Mouse (Mus musculus) embryonic facial prominence, embryonic 12.5 days (tissue): Measurements from ENCODE around the gene Patz1. TPM values are rescaled to one million over a fixed set of nuclear protein-coding genes. Genes with fewer than 3 reads are reported as not detected.

ENCODE experiments used
- ATAC-seq: fragments of 200-750 bp; cut with Nextera tagmentation; 2 replicates; pipeline ENCODE4 v1.8.0; 2017; ENCODE audit not compliant: insufficient number of reproducible peaks, insufficient read depth, low FRiP score, low TSS enrichment
- H3K27ac ChIP-seq: fragments of 300-500 bp; sonication (generic); 2 replicates; pipeline ENCODE4 v1.5.1; 2016; ENCODE audit warnings: mild to moderate bottlenecking
- H3K27me3 ChIP-seq: fragments of 300-500 bp; sonication (generic); 2 replicates; pipeline ENCODE4 v1.6.1; 2016; ENCODE audit warnings: mild to moderate bottlenecking, moderate library complexity
- H3K36me3 ChIP-seq: fragments of 300-500 bp; sonication (generic); 2 replicates; pipeline ENCODE4 v1.6.1; 2016; ENCODE audit warnings: mild to moderate bottlenecking
- H3K4me1 ChIP-seq: fragments of 300-500 bp; sonication (generic); 2 replicates; pipeline ENCODE4 v1.6.1; 2016
- H3K4me2 ChIP-seq: fragments of 300-500 bp; sonication (generic); replicated peaks from 2 replicates; pipeline ENCODE4 v1.6.1; 2016; ENCODE audit warnings: mild to moderate bottlenecking, moderate library complexity
- H3K4me3 ChIP-seq: fragments of 300-500 bp; sonication (generic); 2 replicates; pipeline ENCODE4 v1.5.1; 2016; ENCODE audit warnings: mild to moderate bottlenecking
- H3K9ac ChIP-seq: fragments of 300-500 bp; sonication (generic); 2 replicates; pipeline ENCODE4 v1.6.1; 2016; ENCODE audit warnings: mild to moderate bottlenecking, moderate library complexity
- H3K9me3 ChIP-seq: fragments of 300-500 bp; sonication (generic); 2 replicates; pipeline ENCODE4 v1.6.1; 2016; ENCODE audit warnings: mild to moderate bottlenecking, moderate library complexity
- WGBS: fragments of 180-500 bp; shearing (Covaris S2); methylation state at CpG from one replicate; pipeline ENCODE4 v1.1.7; 2016; 5-methylcytosine and 5-hydroxymethylcytosine counted together
- polyA plus RNA-seq: library from polyadenylated mRNA; unstranded; fragments of >200 nt; fragmentation: Nextera tagmentation; extraction: Ambion mirVana; gene quantifications from 2 replicates; pipeline ENCODE4 v1.2.1, GENCODE M21; 2016

Patz1 gene
- polyA plus RNA-seq, 1 experiment from 2014 or later, result 84.3 TPM

DNA sequence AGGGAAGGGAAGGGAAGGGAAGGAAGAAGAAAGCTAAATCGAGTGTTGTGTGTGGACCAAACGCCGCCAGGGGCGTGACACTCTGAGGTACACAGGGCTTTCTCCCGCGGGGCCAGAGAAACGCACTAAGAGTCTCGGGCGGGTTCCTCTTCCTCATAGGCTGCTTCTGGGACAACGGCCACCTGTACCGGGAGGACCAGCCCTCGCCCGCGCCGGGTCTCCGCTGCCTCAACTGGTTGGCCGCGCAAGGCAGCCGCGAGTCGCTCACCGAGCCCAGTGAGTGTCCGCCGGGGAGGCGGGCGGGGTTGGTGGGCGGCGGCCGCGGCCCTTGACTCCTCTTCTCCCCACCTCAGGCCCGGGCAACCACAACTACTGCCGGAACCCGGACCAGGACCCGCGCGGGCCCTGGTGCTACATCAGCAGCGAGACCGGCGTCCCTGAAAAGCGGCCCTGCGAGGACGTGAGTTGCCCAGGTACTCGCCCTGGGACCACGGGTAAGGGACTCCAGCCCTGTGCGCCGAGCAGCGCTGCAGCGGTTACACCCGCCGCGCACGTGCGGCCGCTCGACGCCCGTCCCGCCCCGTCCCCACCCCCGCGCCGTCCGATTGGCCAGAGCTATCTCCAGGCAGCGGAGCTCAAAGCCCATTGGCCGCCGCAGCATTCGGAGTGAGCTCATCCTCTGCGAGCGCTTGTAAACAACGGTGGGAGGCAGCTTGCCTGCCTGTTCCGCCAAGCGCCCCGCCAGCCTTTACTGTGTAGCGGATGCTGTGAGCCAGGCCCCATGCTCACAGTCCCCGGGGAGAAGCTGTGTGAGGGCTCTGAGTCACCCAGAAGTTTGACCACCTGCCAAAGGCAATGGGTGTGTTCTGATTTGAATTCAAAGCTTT lies 43.3 kb downstream of the Patz1 start:
- Histone ChIP-seq H3K4me1 (peaks cover 25% of the 10 kb centered on the region), H3K9me3 (no peaks in the 10 kb centered on the region), H3K4me3 (peak overlapping the region; percentile 43), H3K27ac (peak overlapping the region; percentile 46; the same call in 1 of the 2 replicates), H3K27me3 (no peaks in the 10 kb centered on the region), H3K4me2 (peak overlapping the region; percentile 92), H3K36me3 (no peaks in the 10 kb centered on the region), H3K9ac (peak overlapping the region; percentile 46)
- WGBS, result 1% methylated on average over 75 of the region's 75 CpGs
- peak; percentile 94 for ATAC-seq

DNA sequence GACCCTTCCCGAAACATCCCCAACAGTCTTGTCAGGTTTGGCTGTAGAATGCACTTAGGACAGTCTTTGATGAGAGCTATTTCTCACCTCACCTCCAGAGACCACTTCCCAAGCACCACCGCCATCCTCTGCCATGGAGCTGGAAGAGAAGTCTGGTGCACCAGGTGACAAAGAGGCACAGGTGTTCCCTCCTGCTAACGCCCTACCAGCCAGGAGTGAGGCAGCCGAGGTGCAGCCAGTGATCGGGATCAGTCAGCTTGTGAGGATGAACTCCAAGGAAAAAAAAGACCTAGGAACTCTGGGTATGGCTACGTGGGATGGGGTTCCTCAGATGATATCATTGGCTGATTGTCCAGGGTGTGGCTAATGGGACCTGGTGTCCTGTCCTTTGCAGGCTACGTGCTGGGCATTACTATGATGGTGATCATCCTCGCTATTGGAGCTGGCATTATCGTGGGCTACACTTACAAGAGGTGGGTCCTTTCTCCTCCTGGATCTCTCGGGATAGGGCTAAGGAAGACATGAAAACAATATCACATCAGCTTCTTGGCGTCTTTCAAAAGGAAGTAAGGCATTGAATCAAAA lies 44.5 kb downstream of the Patz1 start:
- Histone ChIP-seq H3K9ac (no peak overlapping the region), H3K4me1 (peaks cover 36% of the 10 kb centered on the region), H3K4me3 (no peak overlapping the region), H3K36me3 (no peaks in the 10 kb centered on the region), H3K9me3 (no peaks in the 10 kb centered on the region), H3K4me2 (no peak overlapping the region), H3K27me3 (no peaks in the 10 kb centered on the region), H3K27ac (no peak overlapping the region)
- ATAC-seq, result no peak
- WGBS, result 85% methylated on average over 11 of the region's 11 CpGs

DNA sequence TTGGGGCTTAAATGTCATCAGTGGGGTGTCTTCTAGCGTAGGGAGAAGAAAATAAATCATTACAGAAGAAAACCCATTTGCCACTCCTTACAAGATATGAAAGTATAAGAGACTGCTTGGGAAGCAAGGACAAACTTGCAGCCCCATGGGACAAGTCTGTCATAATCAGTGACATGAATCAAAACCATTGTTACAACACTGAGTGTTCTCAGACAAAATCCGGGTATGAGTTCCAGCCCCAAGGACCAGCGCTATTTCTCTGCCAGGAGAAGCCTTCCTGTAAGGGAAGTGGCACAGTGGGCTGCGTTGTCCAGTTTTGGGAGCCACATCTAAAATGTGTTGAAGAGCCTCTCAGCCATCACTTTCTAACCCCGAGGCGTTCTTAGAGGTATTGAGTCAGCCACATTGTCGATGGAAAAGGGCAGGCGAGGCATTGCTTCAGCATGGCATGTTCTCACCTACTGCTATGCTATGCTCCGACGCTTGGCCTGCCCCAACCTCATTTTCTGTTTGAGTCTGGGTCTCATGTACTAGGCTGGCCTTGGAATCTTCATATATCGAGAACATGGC lies 45.6 kb downstream of the Patz1 start:
- no peak overlapping the region for H3K4me3 ChIP-seq
- no peak overlapping the region for H3K27ac ChIP-seq
- WGBS, result 84% methylated on average over 11 of the region's 11 CpGs
- ATAC-seq, result no peak
- no peaks in the 10 kb centered on the region for H3K27me3 ChIP-seq
- no peaks in the 10 kb centered on the region for H3K36me3 ChIP-seq
- no peak overlapping the region for H3K4me2 ChIP-seq
- H3K9ac ChIP-seq, result no peak overlapping the region
- peaks cover 36% of the 10 kb centered on the region for H3K4me1 ChIP-seq
- H3K9me3 ChIP-seq, result no peaks in the 10 kb centered on the region

DNA sequence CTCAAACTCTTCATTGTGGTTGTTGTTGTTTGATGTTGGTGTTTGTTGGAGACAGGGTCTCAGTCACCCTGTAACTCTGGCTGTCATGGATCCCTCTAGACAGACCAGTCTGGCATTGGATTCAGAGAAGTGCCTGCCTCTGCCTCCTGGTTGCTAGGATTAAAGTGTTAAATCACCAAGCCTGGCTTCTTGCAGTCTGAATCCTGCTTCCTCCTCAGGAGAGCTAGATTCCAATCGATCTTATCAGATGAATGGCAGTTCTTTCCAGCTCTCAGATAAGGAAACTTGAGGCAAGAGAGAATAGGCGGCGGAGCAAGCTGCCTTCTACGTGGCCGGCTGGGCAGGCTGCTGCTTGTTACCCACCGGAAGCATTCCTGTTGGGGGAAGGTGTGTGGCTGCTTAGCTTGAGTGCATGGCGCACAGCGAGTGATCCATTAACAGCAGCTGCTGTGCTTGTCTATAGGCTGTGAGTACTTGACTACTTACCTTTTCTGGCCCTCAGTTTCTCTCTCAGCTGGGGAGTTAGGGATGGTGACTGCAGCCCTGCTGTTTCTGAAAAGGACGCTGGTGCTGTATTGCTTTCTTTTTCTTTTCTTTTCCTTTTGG lies 46.1 kb downstream of the Patz1 start:
- H3K27ac ChIP-seq, result peak overlapping the region; percentile 46; the same call in 1 of the 2 replicates
- H3K4me1 ChIP-seq, result peaks cover 36% of the 10 kb centered on the region

DNA sequence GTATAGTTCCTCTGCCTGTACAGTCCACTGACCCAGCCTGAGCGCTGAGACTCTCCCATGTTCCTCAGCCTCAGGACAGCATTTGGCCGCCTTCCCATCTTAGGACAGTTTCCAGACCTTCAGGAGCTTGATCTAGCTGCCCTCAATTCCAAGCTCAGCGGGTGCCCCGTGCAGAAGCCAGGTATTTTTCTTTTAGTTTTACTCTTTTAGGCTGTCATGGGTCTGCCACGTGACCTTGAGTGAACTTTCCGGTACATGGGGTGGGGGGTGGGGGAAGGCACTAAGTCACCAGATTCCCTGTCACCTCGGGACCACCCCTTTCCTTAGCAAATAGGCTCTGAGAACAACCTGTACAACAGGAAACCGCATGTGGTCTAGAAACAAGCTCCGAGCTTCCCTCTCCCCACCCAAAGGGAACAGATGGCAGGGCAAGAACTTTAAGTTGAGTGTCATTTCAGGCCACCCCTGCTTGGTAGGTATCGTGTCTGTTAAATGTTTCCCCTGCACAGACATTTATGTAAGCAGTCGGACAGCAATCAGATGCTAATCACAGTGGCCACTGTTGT lies 47.1 kb downstream of the Patz1 start:
- 43% methylated on average over 11 of the region's 11 CpGs for WGBS
- H3K27ac ChIP-seq, result no peak overlapping the region
- ATAC-seq, result no peak
- H3K9ac ChIP-seq, result no peak overlapping the region
- no peaks in the 10 kb centered on the region for H3K27me3 ChIP-seq
- H3K4me1 ChIP-seq, result peaks cover 31% of the 10 kb centered on the region
- no peaks in the 10 kb centered on the region for H3K9me3 ChIP-seq
- H3K4me2 ChIP-seq, result no peak overlapping the region
- no peak overlapping the region for H3K4me3 ChIP-seq
- no peaks in the 10 kb centered on the region for H3K36me3 ChIP-seq

More for the DNA sequence above, 46.1 kb downstream of the Patz1 start:
- Histone ChIP-seq H3K9ac (no peak overlapping the region), H3K27me3 (no peaks in the 10 kb centered on the region), H3K4me2 (no peak overlapping the region), H3K36me3 (no peaks in the 10 kb centered on the region), H3K9me3 (no peaks in the 10 kb centered on the region), H3K4me3 (no peak overlapping the region)
- no peak for ATAC-seq
- 32% methylated on average over 9 of the region's 9 CpGs for WGBS

DNA sequence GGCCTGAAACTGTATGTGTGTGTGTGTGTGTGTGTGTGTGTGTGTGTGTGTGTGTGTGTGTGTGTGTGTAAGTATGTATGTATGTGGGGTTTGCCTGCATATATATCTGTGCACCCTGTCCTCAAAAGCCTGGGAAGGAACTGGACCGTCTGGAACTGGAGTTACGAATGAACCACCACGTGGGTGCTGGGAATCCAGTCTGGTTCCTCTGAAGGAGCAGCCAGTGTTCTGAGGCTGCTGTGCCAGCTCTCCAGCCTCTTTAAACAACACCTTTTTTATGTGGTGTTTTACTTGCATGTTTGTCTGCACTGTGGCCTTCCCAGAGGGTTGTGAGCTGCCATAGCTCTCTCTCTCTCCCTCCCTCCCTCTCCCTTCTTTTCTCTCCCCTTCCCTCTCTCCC lies 47.9 kb downstream of the Patz1 start:
- Histone ChIP-seq H3K4me3 (no peak overlapping the region), H3K27ac (no peak overlapping the region), H3K4me2 (no peak overlapping the region), H3K9ac (no peak overlapping the region), H3K36me3 (0 out of 2 replicates have a peak, but pooled peaks cover 2% of the 10 kb centered on the region), H3K27me3 (no peaks in the 10 kb centered on the region), H3K9me3 (no peaks in the 10 kb centered on the region), H3K4me1 (peaks cover 26% of the 10 kb centered on the region; the same call in 1 of the 2 replicates)
- WGBS, result 66% methylated on average over 3 of the region's 3 CpGs
- no peak for ATAC-seq

DNA sequence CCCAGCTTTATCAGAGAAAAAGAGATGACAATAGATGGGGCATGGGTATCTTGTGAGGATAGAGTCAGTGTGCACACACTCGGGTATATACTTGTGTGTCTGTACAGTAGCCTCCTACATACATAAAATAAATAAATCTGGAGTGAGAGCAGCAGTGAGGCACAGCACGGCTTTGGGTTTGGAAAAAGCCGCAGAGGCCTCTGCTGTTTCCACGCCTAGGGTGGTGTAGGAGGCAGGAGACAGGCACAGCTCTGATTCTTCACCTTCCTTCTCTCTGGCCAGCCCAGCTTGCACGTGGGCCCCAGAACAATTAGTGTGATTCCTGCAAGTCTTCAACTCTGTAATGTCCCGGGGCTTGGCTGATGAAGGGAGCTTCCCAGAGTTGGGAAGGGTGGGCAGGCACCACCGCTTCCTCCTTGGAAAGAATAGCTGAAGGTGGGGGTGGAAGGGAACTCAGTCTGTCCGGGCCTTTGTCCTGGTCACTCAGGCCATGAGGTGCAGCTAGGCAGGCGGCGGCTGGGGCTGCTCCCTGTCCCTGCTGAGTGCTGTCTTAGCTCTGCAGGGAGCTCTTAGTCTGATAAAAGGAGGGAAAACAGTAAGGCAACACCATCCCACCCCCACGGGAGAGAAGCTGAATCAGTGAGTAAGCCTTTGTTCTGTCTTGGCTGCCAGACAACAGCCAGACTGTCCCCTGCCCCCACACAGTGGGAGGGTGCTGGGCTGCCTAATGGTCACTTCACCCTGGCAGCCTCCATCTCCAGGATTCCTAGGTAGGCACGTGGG lies 48.7 kb downstream of the Patz1 start:
- Histone ChIP-seq H3K27me3 (no peaks in the 10 kb centered on the region), H3K9ac (0 out of 2 replicates have a peak overlapping the region, but pooled peaks have one; percentile 27), H3K9me3 (no peaks in the 10 kb centered on the region), H3K4me3 (no peak overlapping the region), H3K36me3 (0 out of 2 replicates have a peak, but pooled peaks cover 3% of the 10 kb centered on the region), H3K4me1 (peaks cover 21% of the 10 kb centered on the region; the same call in 1 of the 2 replicates), H3K4me2 (no peak overlapping the region), H3K27ac (peak overlapping the region; percentile 70; the same call in 1 of the 2 replicates)
- peak; percentile 71 for ATAC-seq
- 13% methylated on average over 12 of the region's 12 CpGs for WGBS

DNA sequence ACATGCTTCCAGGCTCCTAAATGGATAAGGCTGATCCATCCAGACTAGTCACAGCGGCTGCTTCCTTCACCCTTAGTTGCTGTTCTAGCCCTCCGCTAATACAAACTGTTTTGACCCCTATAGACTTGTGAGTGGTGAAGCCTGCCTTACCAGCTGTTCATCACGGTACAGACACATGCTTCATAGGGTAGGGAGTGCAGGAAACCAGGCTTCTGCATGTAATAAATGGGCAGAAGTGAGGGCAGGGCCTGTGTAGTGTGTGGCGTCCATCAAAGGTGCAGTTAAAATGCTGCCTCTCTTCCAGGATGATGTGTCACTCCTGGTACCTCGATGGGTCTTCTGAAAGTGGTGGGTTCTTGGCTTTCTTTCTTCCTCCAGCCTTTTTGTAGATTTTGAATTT lies 49.3 kb downstream of the Patz1 start:
- whole genome bisulfite sequencing, result 58% methylated on average over 5 of the region's 5 CpGs
- Histone ChIP-seq H3K27me3 (no peaks in the 10 kb centered on the region), H3K4me1 (peaks cover 16% of the 10 kb centered on the region; the same call in 1 of the 2 replicates), H3K4me2 (no peak overlapping the region), H3K4me3 (no peak overlapping the region), H3K9me3 (no peaks in the 10 kb centered on the region), H3K36me3 (0 out of 2 replicates have a peak, but pooled peaks cover 3% of the 10 kb centered on the region), H3K27ac (peak overlapping the region; percentile 70; the same call in 1 of the 2 replicates), H3K9ac (0 out of 2 replicates have a peak overlapping the region, but pooled peaks have one; percentile 27)
- no peak for ATAC-seq

DNA sequence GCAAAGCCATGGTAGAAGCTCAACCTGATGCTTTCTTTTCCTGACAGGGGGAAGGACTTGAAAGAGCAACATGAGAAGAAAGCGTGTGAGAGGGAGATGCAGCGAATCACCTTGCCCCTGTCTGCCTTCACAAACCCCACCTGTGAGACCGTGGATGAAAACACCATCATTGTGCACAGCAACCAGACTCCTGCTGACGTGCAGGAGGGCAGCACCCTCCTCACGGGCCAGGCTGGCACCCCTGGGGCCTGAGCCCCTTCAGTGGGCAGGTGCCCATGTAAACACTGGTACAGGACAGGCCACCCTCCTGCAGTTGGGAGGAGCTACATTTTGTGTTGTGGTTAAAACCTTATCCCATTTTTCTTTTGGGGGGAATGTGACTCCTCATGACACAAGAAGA lies 52.8 kb downstream of the Patz1 start:
- Histone ChIP-seq H3K4me1 (peaks cover 11% of the 10 kb centered on the region; the same call in 1 of the 2 replicates), H3K9ac (no peak overlapping the region), H3K4me2 (no peak overlapping the region), H3K27ac (no peak overlapping the region), H3K36me3 (peaks cover 31% of the 10 kb centered on the region), H3K4me3 (no peak overlapping the region), H3K27me3 (no peaks in the 10 kb centered on the region), H3K9me3 (no peaks in the 10 kb centered on the region)
- 83% methylated on average over 5 of the region's 5 CpGs for WGBS
- no peak for ATAC-seq

DNA sequence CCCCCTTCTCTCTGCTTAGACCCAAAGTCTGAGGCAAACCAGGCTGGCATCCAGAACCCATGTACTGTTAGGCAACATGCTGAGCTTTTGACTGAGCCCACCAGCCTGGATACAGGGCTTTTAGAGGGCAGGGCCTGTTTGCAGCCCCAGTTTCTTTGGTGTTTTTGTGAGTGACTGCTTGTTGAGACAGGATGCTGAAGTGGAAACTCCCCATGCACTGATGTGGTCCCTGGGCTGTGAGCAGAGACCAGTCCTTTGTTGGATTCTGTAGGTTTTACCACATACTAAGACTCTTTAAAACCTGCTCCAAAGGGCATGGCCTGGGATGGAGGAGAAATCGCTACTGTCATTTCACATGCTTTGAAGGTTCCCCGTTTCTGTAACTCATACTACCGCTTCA lies 56.2 kb downstream of the Patz1 start:
- H3K27ac ChIP-seq, result no peak overlapping the region
- peaks cover 14% of the 10 kb centered on the region for H3K4me1 ChIP-seq
- H3K4me3 ChIP-seq, result no peak overlapping the region
- WGBS, result 80% methylated on average over 3 of the region's 3 CpGs
- peaks cover 35% of the 10 kb centered on the region for H3K36me3 ChIP-seq
- no peaks in the 10 kb centered on the region for H3K27me3 ChIP-seq
- ATAC-seq, result no peak
- H3K9ac ChIP-seq, result no peak overlapping the region
- H3K4me2 ChIP-seq, result no peak overlapping the region
- no peaks in the 10 kb centered on the region for H3K9me3 ChIP-seq
